Mouse (Mus musculus): ENCODE measurements around the gene Add3. TPM values are rescaled to one million over a fixed set of nuclear protein-coding genes. Genes with fewer than 3 reads are reported as not detected.
A peak's percentile ranks its signal among the peaks of the same experiment; 100 is the strongest.

Add3 gene
- polyA plus RNA-seq, 1 experiment from 2014 or later = 76.2 TPM

- no peak overlapping the region for H3K9ac ChIP-seq (ENCODE audit: low read depth, low read length)
- no peak overlapping the region for H3K27ac ChIP-seq (replicated peaks; ENCODE audit: low read depth, low read length)
- WGBS = 33% methylated on average over 20 of the region's 20 CpGs
- H3K4me2 ChIP-seq (ENCODE audit: low read depth, low read length) = no peak overlapping the region
- no peak for ATAC-seq (ENCODE audit: low read depth)
- DNase-seq (ENCODE audit: low spot score) = peak; percentile 45
- H3K4me3 ChIP-seq (ENCODE audit: low read depth, low read length) = no peak overlapping the region
- H3K27me3 ChIP-seq (replicated peaks; ENCODE audit: control insufficient read depth, insufficient read depth, low read length) = no peaks in the 10 kb centered on the region
- no peaks in the 10 kb centered on the region; the same call in 1 of the 2 replicates for H3K4me1 ChIP-seq (ENCODE audit: control insufficient read depth, insufficient read depth, low read length)
- no peaks in the 10 kb centered on the region for H3K36me3 ChIP-seq (ENCODE audit: control insufficient read depth, insufficient read depth, low read length)
- no peaks in the 10 kb centered on the region for H3K9me3 ChIP-seq (ENCODE audit: control insufficient read depth, low read length)
Measured at GRCm38 (mm10) chr19:53284268-53285208, 144.3 kb downstream of the Add3 start.

- H3K4me3 ChIP-seq (ENCODE audit: low read depth, low read length) = no peak overlapping the region
- no peaks in the 10 kb centered on the region for H3K4me1 ChIP-seq (ENCODE audit: control insufficient read depth, insufficient read depth, low read length)
- H3K9ac ChIP-seq (ENCODE audit: low read depth, low read length) = no peak overlapping the region
- DNase-seq (ENCODE audit: low spot score) (no peak), ATAC-seq (ENCODE audit: low read depth) (no peak)
- WGBS = 75% methylated on average over 23 of the region's 23 CpGs
- H3K27me3 ChIP-seq (replicated peaks; ENCODE audit: control insufficient read depth, insufficient read depth, low read length) = no peaks in the 10 kb centered on the region
- H3K9me3 ChIP-seq (ENCODE audit: control insufficient read depth, low read length) = no peaks in the 10 kb centered on the region
- H3K4me2 ChIP-seq (ENCODE audit: low read depth, low read length) = no peak overlapping the region
- no peak overlapping the region for H3K27ac ChIP-seq (replicated peaks; ENCODE audit: low read depth, low read length)
- H3K36me3 ChIP-seq (ENCODE audit: control insufficient read depth, insufficient read depth, low read length) = no peaks in the 10 kb centered on the region
Measured at GRCm38 (mm10) chr19:53296331-53297254, 156.3 kb downstream of the Add3 start.

Other genes with a start within 250 kb of the Add3 start
- 148 and 169 TPM in 2 replicates for gene Xpnpep1, start 100.2 kb upstream of the Add3 start, polyA plus RNA-seq (2014; fragmentation: Nextera tagmentation; extraction: Ambion mirVana)
- 36.0 and 36.6 TPM in 2 replicates for gene Mxi1, start 170.1 kb downstream of the Add3 start, polyA plus RNA-seq (2014; fragmentation: Nextera tagmentation; extraction: Ambion mirVana)
- gene Gm10197, start 231.3 kb downstream of the Add3 start, polyA plus RNA-seq (2014; fragmentation: Nextera tagmentation; extraction: Ambion mirVana) = 6.4 TPM in 1 of 2 replicates, not detected in the other